Mouse (Mus musculus): ENCODE measurements around the gene Bnip2. TPM values are rescaled to one million over a fixed set of nuclear protein-coding genes. Genes with fewer than 3 reads are reported as not detected.

Gene Bnip2
- total RNA-seq, 4 experiments from 2014 or later = 88.4 to 127 (median 107) TPM

DNA sequence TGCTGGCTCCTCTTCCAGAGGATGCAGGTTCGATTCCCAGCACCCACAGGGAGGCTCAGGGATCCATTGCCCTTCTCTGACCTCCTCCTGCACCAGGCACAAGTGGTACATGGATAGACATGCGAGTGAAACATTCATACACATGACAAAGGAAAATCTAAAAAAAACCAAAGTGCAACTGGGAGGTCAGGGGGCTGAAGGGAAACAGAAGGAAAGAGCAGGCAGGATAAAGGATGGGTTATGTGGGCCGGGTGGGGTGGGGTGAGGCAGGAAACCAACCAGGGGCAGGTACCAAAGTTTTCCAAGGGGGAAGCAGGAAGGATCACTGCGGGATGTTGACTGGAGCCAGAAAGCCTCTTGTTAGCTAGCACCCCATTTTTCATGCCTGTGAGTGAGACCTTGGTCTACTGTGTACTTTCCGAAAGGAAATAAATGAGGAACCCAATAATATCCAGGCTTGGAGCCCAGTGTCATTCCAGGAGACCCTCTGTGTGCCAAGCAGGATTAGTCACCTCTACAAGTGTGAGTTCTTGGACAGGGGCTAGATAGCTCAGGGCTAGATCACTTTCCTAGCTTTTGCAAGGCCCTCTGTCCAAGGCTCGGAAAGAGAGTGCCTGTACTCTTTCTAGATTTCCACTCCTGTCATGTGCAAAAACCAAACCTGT is 59.6 kb downstream of the Bnip2 start:
- peak; percentile 15 for DNase-seq

- DNase-seq = no peak
Measured at GRCm38 (mm10) chr9:70049416-70049783, 60.1 kb downstream of the Bnip2 start.

DNA sequence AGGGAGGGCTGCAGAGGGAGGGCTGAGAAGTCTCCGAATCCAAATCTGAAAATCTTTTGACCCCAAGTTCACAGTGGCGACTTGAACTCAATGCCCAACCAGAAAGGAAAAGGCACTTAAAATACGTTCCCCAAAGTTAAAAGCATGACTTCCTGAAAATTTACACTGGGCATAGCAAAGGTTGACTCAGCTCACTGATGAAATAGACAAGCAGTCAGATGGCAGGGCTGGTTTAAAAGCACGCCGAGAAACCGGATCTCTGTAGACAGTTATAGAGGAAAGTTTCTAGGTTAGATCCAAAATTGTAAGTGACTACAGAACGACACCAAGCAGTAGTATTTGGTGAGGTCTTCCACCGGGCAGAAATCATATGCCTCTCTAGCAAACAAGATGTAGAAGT is 60.6 kb downstream of the Bnip2 start:
- DNase-seq = no peak

GRCm38 (mm10) chr9:70052730-70053129 is 63.5 kb downstream of the Bnip2 start:
- no peak for DNase-seq

DNA sequence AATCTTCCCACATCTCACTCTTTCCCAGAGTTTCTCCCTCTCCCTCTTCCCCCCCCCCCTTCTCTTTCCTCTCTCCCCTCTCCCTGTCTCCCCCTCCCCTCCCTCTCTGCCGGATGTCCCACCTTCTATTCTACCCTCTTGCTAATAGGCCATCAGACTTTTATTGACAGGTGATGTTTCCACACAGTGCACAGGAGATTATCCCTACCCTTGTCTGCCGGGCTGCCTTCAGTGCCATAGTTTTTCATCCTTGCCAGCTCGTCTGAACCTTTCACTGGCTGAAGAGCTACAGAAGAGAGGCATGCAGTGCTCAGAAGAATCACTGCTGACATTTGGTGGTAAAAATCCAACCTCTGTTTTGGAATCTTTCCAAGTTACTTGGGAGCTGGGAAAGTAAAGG is 64.1 kb downstream of the Bnip2 start:
- no peak for DNase-seq

Other genes starting within 250 kb of the Bnip2 start
- gene Foxb1, start 228.5 kb upstream of the Bnip2 start, total RNA-seq (2022) = not detected
- gene Gtf2a2, start 23.1 kb downstream of the Bnip2 start, total RNA-seq (2022) = 10 to 100 TPM; 57.9 to 88.5 (median 71.7) TPM
- not detected for gene Gcnt3, start 48.6 kb downstream of the Bnip2 start, total RNA-seq (2022)
- gene Fam81a, start 153.1 kb downstream of the Bnip2 start, total RNA-seq (2022) = 1 to 10 TPM; 2.1 to 2.9 (median 2.5) TPM
- 10 to 100 TPM; 23.3 to 30.4 (median 30.2) TPM for gene Myo1e, start 217.9 kb downstream of the Bnip2 start, total RNA-seq (2022)